Mouse (Mus musculus): Measurements from ENCODE around the gene Gm5148.

DNA sequence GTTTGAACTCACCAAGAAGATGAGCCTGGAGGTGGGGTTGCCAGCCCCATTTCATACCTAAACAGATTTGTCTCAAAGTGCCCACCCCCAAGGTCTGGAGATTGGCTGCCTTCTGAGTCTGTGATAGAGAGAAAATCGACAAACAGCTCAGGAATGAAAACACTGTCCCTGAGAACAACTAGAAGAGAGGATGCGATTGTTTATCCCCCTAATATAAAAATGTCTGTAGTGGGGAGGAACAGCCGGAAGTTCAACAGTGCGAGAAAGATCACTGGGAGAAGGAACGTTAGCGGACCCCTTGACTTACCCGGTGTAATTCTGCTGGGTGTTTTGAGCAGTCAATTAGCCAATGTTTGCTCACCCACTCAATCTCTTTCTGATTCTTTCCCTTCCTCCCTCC is 38.1 kb downstream of the Gm5148 start:
- TF ChIP-seq EP300 (IDR thresholded peaks at IDR 0.05; ENCODE audit: low read depth) (no peak), CTCF (IDR thresholded peaks at IDR 0.05; ENCODE audit: low read depth) (no peak)
